Mouse (Mus musculus) lung, postnatal 25 days (tissue): Measurements from ENCODE around the gene Acad9.

ENCODE experiments used
- DNase-seq: peaks from one replicate; pipeline ENCODE4 v3.0.0; 2022; ENCODE audit warnings: low spot score

The Acad9 gene

GRCm38 (mm10) chr3:36065843-36066651, at the start of gene Acad9:
Gene Acad9, plus strand, starts transcription at chr3:36065979.
- DNase-seq, result peak; percentile 95

DNA sequence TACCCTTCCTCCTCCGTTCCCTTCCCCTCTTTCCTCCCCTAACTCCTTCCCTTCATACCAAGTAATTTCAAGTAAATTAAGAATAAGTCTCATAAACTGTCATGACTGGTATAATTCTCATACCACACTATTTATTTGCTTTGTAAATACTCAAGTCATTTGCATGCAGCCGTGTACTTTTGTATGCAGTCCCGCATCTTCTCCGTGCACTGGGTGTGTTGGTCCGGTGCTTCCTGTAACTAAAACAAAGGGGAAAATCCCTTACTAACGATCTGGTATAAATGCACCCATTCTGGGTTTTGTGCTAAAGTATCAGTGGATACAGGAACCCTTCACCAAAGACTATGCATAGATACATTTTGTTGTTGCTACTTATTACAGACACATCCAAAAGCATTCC, 40.0 kb upstream of the Acad9 start:
- no peak for DNase-seq

DNA sequence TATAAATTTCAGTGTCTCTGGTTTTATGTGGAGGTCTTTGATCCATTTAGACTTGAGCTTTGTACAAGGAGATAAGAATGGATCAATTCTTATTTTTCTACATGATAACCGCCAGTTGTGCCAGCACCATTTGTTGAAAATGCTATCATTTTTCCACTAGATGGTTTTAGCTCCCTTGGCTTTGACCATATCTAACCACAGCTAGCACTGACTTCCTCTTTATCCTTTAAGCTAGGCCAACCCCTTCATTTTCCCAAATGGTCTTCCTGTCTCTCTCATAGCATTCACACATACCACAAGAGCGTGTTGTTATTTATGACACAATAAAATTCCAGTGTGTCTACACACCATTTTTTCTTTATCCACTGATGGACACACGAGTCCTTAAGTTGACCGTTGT, 35.8 kb upstream of the Acad9 start:
- no peak for DNase-seq

GRCm38 (mm10) chr3:36031740-36032510, 33.9 kb upstream of the Acad9 start:
- DNase-seq, result no peak

DNA sequence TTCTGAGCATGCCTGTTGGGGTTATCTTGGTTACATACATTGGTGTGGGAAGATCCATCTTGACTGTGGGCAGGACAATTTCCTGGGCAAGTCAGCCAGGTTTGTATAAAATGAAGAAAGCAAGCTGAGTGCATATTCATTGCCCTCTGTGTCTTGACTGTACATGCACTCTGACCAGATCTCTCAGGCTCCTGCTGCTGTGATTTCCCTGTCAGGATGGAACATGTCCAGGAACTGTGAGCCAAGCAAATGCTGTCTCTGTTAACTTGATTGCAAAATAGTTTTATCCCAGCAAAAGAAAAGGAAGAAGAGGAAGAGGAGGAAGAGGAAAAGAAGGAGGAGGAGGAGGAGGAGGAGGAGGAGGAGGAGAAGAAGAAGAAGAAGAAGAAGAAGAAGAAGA, 21.3 kb upstream of the Acad9 start:
- no peak for DNase-seq

- DNase-seq, result no peak
These were observed 20.7 kb upstream of the Acad9 start for GRCm38 (mm10) chr3:36045086-36045485.

GRCm38 (mm10) chr3:36049106-36049505, 16.7 kb upstream of the Acad9 start:
- no peak for DNase-seq

DNA sequence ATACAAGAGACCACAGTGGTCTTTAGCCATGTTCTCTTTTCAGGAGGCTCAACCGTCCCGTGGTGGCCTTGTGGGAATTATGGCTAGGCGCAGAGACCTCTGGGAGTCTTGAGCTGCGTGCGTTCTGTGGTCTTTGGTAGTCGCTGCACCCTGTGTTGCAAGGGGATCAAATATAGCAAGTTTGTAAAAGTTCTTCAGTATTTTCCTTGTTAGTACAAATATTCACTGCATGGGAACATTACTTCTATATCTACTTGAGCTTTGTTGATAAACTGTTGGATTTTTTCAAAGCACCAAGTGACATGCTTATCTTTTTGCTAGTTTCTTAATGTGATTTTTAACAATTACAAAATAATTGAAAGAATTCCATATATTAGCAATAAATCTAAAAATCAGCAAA, 12.3 kb upstream of the Acad9 start, which contains the start of gene Ccdc144b:
Gene Ccdc144b, minus strand, starts transcription at position 101 of the 400 bp plus-strand sequence.
- DNase-seq, result no peak

DNA sequence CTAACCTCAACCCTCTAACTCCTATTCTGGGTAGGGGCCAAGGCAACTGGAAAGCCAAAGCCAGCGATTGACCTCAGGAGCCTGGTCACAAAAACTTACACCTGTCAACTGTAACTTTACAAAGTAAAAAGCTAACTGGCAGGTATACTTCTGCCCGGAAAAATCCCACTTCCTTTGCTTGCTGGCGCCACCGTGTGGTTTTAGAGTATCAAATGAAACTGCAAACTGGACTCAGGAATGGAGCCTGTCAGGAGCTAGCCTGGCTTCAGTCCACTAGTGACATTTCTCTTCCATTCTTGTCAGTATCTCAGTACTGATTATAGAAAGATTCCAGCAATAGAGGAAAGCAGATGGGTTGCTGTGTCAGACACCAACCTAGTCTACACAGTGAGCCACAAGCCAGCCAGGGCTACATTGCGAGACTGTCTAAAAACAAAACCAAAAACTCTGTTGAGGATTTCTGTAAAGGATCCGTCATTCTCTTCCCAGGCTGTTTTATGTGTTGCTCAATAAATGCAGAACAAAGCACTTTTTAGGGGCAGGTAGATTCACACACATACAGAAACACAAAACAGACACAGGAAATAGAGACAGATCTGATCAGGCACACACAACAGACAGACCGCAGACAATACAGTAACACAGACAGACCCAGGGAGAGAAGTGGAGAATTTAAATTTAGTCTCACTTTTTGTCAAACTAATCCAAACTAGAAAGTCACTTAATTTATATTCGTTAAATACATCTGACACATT, 5.5 kb upstream of the Acad9 start:
- DNase-seq, result peak; percentile 72

DNA sequence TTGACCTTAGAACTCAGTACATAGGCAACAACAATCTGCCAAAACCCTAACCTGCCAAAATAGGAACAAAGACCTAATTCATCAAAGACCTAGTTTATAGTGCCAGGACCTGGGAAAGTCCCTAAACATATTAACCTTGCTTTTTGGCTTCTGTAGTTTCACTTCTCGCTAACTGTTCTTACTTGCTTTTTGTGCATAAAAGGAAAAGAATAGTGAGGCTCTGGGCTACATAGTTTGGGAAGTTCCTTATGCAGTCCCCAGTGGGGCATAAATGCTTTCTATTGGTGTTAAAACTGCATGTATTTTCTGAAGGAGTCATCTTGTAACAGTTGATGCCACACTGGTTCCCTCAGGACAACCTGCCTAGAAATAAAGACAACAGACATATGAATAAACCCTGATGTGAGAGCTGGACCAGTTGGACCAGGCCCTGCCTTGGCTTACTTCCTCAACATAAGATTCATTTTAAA, 1.2 kb upstream of the Acad9 start:
- no peak for DNase-seq

- no peak for DNase-seq
These were observed 613 bp upstream of the Acad9 start for GRCm38 (mm10) chr3:36065166-36065565.

DNA sequence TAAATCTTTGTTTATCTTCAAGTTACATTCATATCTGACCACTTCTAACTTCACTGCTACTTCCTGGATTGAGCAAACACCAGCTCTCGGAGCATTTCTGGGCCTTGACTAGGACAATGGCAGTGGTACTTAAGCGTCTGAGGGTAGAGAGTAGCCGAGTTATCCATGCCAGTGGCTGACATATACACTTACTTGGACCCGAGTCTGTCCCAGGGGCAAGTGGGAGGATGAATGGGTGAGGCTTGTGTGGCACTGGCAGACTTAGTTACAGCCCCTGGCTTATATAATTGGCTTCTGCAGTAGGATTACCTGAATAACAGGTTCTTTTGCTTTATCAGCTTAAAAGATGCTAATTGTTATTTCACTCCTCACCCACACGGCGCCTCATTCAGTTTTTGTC, 2.0 kb downstream of the Acad9 start:
- no peak for DNase-seq

- DNase-seq, result no peak
These were observed 4.7 kb downstream of the Acad9 start for GRCm38 (mm10) chr3:36070436-36070835.

DNA sequence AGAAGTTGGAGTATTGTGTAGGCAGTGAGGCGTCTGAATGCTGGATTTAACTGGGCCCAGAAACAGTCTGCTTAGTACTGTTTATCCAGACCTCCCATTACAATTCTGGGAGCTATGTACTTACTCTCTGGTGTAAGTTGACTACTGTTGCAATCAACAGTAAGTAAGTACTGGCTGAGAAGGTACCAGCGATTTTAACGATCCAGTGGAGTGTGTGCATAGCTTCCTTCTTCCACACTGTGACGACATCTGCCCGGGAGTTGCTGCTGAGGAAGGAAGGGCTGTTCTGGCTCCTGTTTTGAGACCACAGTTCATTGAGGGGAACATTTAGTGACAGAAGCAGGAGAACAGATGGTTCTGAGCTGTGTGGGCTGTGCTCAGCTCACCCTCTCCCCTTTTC, 5.3 kb downstream of the Acad9 start:
- DNase-seq, result no peak

DNA sequence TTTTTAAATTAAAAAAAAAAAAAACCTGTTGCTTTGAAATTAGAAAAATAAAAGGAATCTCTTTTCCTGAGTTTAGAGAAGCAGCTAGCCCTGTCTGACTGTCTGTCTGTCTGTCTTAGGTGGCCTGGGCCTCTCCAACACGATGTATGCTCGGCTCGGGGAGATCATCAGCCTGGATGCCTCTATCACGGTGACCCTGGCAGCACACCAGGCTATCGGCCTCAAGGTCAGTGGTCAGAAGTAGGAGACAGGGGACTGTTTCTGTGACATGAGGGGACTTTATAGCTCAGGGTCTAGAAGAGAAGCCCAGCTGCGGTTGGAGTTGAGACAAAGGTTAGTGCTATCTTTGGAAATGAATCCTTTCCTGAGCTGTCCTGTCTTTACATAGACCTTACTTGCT, 8.5 kb downstream of the Acad9 start:
- no peak for DNase-seq

DNA sequence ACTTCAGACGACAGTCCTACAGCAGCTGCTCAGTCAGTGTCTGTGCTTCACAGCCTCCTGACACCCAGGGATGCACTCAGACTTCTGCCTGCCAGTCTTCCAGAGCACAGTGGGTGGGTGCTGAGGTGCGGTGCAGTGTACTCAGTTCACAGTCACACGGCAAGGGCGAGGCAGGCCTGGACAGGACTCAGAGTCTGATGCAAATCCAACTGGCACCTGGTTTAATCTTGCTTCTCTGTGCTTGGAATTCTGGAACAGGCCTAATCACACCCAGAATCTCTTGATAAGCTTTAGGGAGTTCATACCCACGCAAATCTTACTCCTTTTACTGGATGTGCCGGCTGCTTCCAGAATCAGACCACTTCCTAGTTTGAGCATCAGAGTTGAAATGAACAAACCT, 9.7 kb downstream of the Acad9 start:
- DNase-seq, result no peak

DNA sequence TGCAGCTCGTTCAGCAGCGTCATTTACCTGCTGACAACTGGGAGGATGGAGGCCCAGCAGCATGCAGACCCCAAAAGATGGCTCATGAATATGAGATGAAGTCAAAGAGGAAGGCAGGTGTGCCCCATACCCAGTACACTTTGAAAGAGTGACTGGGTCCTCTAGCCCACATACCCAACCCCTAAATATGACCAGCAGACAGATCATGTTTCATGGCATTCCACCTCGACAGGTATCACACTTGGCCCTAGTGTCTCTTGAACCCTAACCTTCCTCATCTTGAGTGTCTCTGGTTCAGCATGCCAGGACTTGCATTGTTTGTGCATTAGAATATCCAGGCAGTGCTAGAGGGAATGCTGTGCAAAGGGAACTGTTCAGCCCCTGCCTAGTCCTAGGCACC, 11.6 kb downstream of the Acad9 start:
- DNase-seq, result no peak

GRCm38 (mm10) chr3:36079886-36080285, 14.1 kb downstream of the Acad9 start:
- no peak for DNase-seq

GRCm38 (mm10) chr3:36080741-36081140, 15.0 kb downstream of the Acad9 start:
- DNase-seq, result no peak

DNA sequence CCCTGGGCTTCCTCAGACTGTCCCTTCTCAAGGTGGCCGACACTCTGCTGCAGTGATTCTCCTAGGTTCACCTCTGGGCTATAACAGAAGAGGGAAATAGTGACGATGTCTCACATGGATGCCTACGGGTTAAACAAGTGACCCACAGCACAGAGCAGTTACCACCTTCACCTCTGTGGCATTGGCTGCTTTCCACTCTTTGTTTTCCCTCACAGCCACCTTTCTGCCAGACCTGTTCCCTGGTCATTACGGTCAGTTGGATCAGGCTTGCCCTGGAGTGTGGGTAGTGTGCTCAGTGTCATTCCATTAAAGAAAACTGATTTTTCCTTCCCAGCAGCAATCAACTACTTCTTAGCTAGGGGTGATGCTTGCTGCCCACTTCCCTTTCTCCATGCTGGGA, 17.1 kb downstream of the Acad9 start:
- no peak for DNase-seq

DNA sequence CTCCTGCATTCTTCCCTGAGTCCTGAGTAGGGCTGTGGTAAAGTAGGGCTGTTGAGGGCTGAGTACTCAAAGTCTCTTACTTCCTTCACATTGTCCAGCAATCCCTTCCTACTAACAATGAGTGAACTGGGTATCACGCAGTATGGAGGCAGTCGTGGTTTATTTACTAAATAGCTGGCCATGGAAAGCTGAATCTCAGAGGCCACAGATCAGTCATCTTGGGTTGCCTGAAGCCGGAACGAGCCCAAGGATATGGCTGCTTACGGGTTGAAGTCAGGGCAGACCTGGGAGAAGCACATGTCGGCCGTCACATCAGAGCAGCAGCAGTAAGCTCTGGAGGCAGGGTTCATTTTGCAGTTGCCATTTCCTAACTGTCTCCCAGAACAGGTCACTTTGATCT, 17.6 kb downstream of the Acad9 start:
- DNase-seq, result no peak

GRCm38 (mm10) chr3:36085394-36085793, 19.6 kb downstream of the Acad9 start:
- no peak for DNase-seq

- DNase-seq, result no peak
These were observed 21.8 kb downstream of the Acad9 start for GRCm38 (mm10) chr3:36087591-36087990.
